9 mouse cellular contexts compared by ENCODE assay signal in genomic region chr11:55414314-55414713, GRCm38 (mm10). TPM values are rescaled to one million over a fixed set of nuclear protein-coding genes. Genes with fewer than 3 reads are reported as not detected.
DNase-seq lines count a peak whose midpoint lies in the region; ATAC-seq lines count a peak whose summit lies in the region.
"Had no signal": no experiment of that assay in that cellular context is flagged by ENCODE, and none has a peak within 500 bp of the region (broad histone marks: within the 10 kb centered on the region; RNA-seq: fewer than 3 reads in every experiment).

No protein-coding gene starts in this region.

- no peak overlapping the region for H3K4me3 ChIP-seq in midbrain, embryonic 11.5 days (ENCODE audit: low read depth, low read length)
- H3K4me3 ChIP-seq in midbrain, embryonic 16.5 days (ENCODE audit: low read depth, low read length): no peak overlapping the region
- H3K4me3 ChIP-seq in kidney, embryonic 15.5 days (replicated peaks): no peak overlapping the region
- no peak overlapping the region for H3K4me3 ChIP-seq in stomach, embryonic 15.5 days (replicated peaks)
- H3K4me3 ChIP-seq: hindbrain, embryonic 15.5 days had no signal

- peaks cover 18% of the 10 kb centered on the region for H3K4me1 ChIP-seq in midbrain, embryonic 11.5 days (ENCODE audit: control insufficient read depth, insufficient read depth, low read length)
- peaks cover 13% of the 10 kb centered on the region for H3K4me1 ChIP-seq in midbrain, embryonic 16.5 days (ENCODE audit: control insufficient read depth, insufficient read depth, low read length)
- H3K4me1 ChIP-seq in kidney, embryonic 15.5 days: peaks cover 87% of the 10 kb centered on the region
- H3K4me1 ChIP-seq in stomach, embryonic 15.5 days: peaks cover 43% of the 10 kb centered on the region

- H3K9me3 ChIP-seq in midbrain, embryonic 11.5 days (ENCODE audit: control insufficient read depth, low read length): no peaks in the 10 kb centered on the region
- H3K9me3 ChIP-seq in midbrain, embryonic 16.5 days (replicated peaks; ENCODE audit: control insufficient read depth, low read length, poor library complexity, severe bottlenecking): no peaks in the 10 kb centered on the region
- H3K9me3 ChIP-seq in kidney, embryonic 15.5 days (replicated peaks): no peaks in the 10 kb centered on the region
- no peaks in the 10 kb centered on the region for H3K9me3 ChIP-seq in stomach, embryonic 15.5 days
- H3K9me3 ChIP-seq: hindbrain, embryonic 15.5 days had no signal

- 72% methylated on average over 5 of the region's 5 CpGs for WGBS in midbrain, embryonic 11.5 days
- 79% methylated on average over 5 of the region's 5 CpGs for WGBS in midbrain, embryonic 16.5 days
- 34% methylated on average over 5 of the region's 5 CpGs for WGBS in kidney, embryonic 15.5 days
- 38% methylated on average over 5 of the region's 5 CpGs for WGBS in stomach, embryonic 15.5 days

- no peak overlapping the region for H3K4me2 ChIP-seq in midbrain, embryonic 11.5 days
- no peak overlapping the region for H3K4me2 ChIP-seq in midbrain, embryonic 16.5 days (ENCODE audit: low read length)
- peak overlapping the region; percentile 73 for H3K4me2 ChIP-seq in kidney, embryonic 15.5 days
- H3K4me2 ChIP-seq in stomach, embryonic 15.5 days: peak overlapping the region; percentile 52
- H3K4me2 ChIP-seq: hindbrain, embryonic 15.5 days had no signal

- no peak overlapping the region for H3K9ac ChIP-seq in midbrain, embryonic 11.5 days (ENCODE audit: low read length)
- no peak overlapping the region for H3K9ac ChIP-seq in midbrain, embryonic 16.5 days (ENCODE audit: low read depth, low read length)
- H3K9ac ChIP-seq in kidney, embryonic 15.5 days: no peak overlapping the region
- no peak overlapping the region for H3K9ac ChIP-seq in stomach, embryonic 15.5 days
- H3K9ac ChIP-seq: hindbrain, embryonic 15.5 days had no signal

- no peak for ATAC-seq in midbrain, embryonic 11.5 days (ENCODE audit: low FRiP score)
- ATAC-seq in midbrain, embryonic 16.5 days: no peak
- no peak for ATAC-seq in kidney, embryonic 15.5 days (replicated peaks; ENCODE audit: low FRiP score)
- no peak for ATAC-seq in stomach, embryonic 15.5 days (ENCODE audit: insufficient read depth, low FRiP score, low read depth)

- H3K27me3 ChIP-seq in midbrain, embryonic 11.5 days (ENCODE audit: control insufficient read depth, insufficient read depth, low read length): no peaks in the 10 kb centered on the region
- H3K27me3 ChIP-seq in midbrain, embryonic 16.5 days (ENCODE audit: control insufficient read depth, insufficient read depth, low read depth, low read length): no peaks in the 10 kb centered on the region
- no peaks in the 10 kb centered on the region for H3K27me3 ChIP-seq in kidney, embryonic 15.5 days
- no peaks in the 10 kb centered on the region for H3K27me3 ChIP-seq in stomach, embryonic 15.5 days (replicated peaks)
- H3K27me3 ChIP-seq: hindbrain, embryonic 15.5 days had no signal

- no peak overlapping the region for H3K27ac ChIP-seq in midbrain, embryonic 11.5 days (ENCODE audit: low read depth, low read length)
- no peak overlapping the region for H3K27ac ChIP-seq in midbrain, embryonic 16.5 days (ENCODE audit: low read length)
- peak overlapping the region; percentile 89 for H3K27ac ChIP-seq in kidney, embryonic 15.5 days
- H3K27ac ChIP-seq in stomach, embryonic 15.5 days: peak overlapping the region; percentile 59; the same call in 1 of the 2 replicates
- H3K27ac ChIP-seq: hindbrain, embryonic 15.5 days had no signal

- no peaks in the 10 kb centered on the region for H3K36me3 ChIP-seq in midbrain, embryonic 11.5 days (ENCODE audit: control insufficient read depth, insufficient read depth, low read length)
- H3K36me3 ChIP-seq in midbrain, embryonic 16.5 days (ENCODE audit: control insufficient read depth, insufficient read depth, low read length): no peaks in the 10 kb centered on the region
- H3K36me3 ChIP-seq in kidney, embryonic 15.5 days: peaks cover 20% of the 10 kb centered on the region
- H3K36me3 ChIP-seq in stomach, embryonic 15.5 days: peaks cover 11% of the 10 kb centered on the region
- H3K36me3 ChIP-seq: hindbrain, embryonic 15.5 days had no signal

- DNase-seq in midbrain, embryonic 11.5 days (ENCODE audit: low spot score, missing footprints): peak; percentile 74
- DNase-seq in fibroblast of lung, adult 2 months (ENCODE audit: low read depth): peak; percentile 79
- no peak for DNase-seq in layer of hippocampus, adult 11-12 months (ENCODE audit: low spot score)
- DNase-seq in frontal cortex, adult 2 months (ENCODE audit: extremely low spot score in 1 of 2, low spot score in 1 of 2): no peak
- DNase-seq in neural tube, embryonic 10.5 days (ENCODE audit: extremely low spot score, low spot score): no peak

RNA-seq across cellular contexts. Expression of gene Sparc, which starts 8.7 kb away (rescaled TPM):
- polyA plus RNA-seq in midbrain, embryonic 11.5 days (2014; fragmentation: Nextera tagmentation; extraction: Ambion mirVana): 411 and 428 TPM in 2 replicates
- polyA plus RNA-seq in midbrain, embryonic 16.5 days (2015; fragmentation: Nextera tagmentation; extraction: Ambion mirVana): 426 and 452 TPM in 2 replicates
- polyA plus RNA-seq in kidney, embryonic 15.5 days (2015; fragmentation: Nextera tagmentation; extraction: Ambion mirVana): 1,364 and 1,510 TPM in 2 replicates
- 1,683 and 1,927 TPM in 2 replicates for polyA plus RNA-seq in stomach, embryonic 15.5 days (2015; fragmentation: Nextera tagmentation; extraction: Ambion mirVana)
- polyA plus RNA-seq in frontal cortex, adult 2 months (2012; rRNA removed): 433 and 435 TPM in 2 replicates

RNA-seq across cellular contexts. Expression of gene Atox1, which starts 46.7 kb away (rescaled TPM):
- 217 and 224 TPM in 2 replicates for polyA plus RNA-seq in midbrain, embryonic 11.5 days (2014; fragmentation: Nextera tagmentation; extraction: Ambion mirVana)
- 196 and 215 TPM in 2 replicates for polyA plus RNA-seq in midbrain, embryonic 16.5 days (2015; fragmentation: Nextera tagmentation; extraction: Ambion mirVana)
- 402 and 413 TPM in 2 replicates for polyA plus RNA-seq in kidney, embryonic 15.5 days (2015; fragmentation: Nextera tagmentation; extraction: Ambion mirVana)
- 385 and 409 TPM in 2 replicates for polyA plus RNA-seq in stomach, embryonic 15.5 days (2015; fragmentation: Nextera tagmentation; extraction: Ambion mirVana)
- 205 and 218 TPM in 2 replicates for polyA plus RNA-seq in frontal cortex, adult 2 months (2012; rRNA removed)

RNA-seq across cellular contexts. Expression of gene G3bp1, which starts 55.2 kb away (rescaled TPM):
- 241 and 244 TPM in 2 replicates for polyA plus RNA-seq in midbrain, embryonic 11.5 days (2014; fragmentation: Nextera tagmentation; extraction: Ambion mirVana)
- polyA plus RNA-seq in midbrain, embryonic 16.5 days (2015; fragmentation: Nextera tagmentation; extraction: Ambion mirVana): 92.4 and 103 TPM in 2 replicates
- 199 and 203 TPM in 2 replicates for polyA plus RNA-seq in kidney, embryonic 15.5 days (2015; fragmentation: Nextera tagmentation; extraction: Ambion mirVana)
- 145 and 163 TPM in 2 replicates for polyA plus RNA-seq in stomach, embryonic 15.5 days (2015; fragmentation: Nextera tagmentation; extraction: Ambion mirVana)
- 26.7 and 28.1 TPM in 2 replicates for polyA plus RNA-seq in frontal cortex, adult 2 months (2012; rRNA removed)

Comparison
In these comparisons a context has a peak if more than half of its experiments do, and no peak if none do; other contexts are left out.
1. DNase-seq: peak in midbrain, embryonic 11.5 days (single experiment) and fibroblast of lung, adult 2 months (single experiment); none in layer of hippocampus, adult 11-12 months (single experiment), frontal cortex, adult 2 months (0 of 2) and neural tube, embryonic 10.5 days (single experiment).
2. H3K27ac ChIP-seq: peak in kidney, embryonic 15.5 days (single experiment) and stomach, embryonic 15.5 days (single experiment); none in midbrain, embryonic 11.5 days (single experiment) and midbrain, embryonic 16.5 days (single experiment).
3. H3K4me2 ChIP-seq: peak in kidney, embryonic 15.5 days (single experiment) and stomach, embryonic 15.5 days (single experiment); none in midbrain, embryonic 11.5 days (single experiment) and midbrain, embryonic 16.5 days (single experiment).